Mouse (Mus musculus): ENCODE results near the gene Il23r. TPM values are rescaled to one million over a fixed set of nuclear protein-coding genes. Genes with fewer than 3 reads are reported as not detected.

Il23r gene
- polyA plus RNA-seq (2015; fragmentation: Nextera tagmentation; extraction: Ambion mirVana), result not detected in 2 replicates

GRCm38 (mm10) chr6:67491755-67492154, at the start of gene Il23r:
Gene Il23r (minus strand): TSS chr6:67491855.

GRCm38 (mm10) chr6:67535777-67536054, 44.1 kb upstream of the Il23r start, which contains the start of gene Tacstd2:
Gene Tacstd2 (minus strand): TSS chr6:67535796.

GRCm38 (mm10) chr6:67375982-67376391, 115.7 kb downstream of the Il23r start, which contains the start of gene Il12rb2:
Gene Il12rb2 (minus strand): TSS chr6:67376188.

Other genes starting within 250 kb of the Il23r start
- 0.05 TPM in 1 of 2 replicates, not detected in the other for gene Il12rb2, start 115.7 kb downstream of the Il23r start, polyA plus RNA-seq (2015; fragmentation: Nextera tagmentation; extraction: Ambion mirVana)
- gene Tacstd2, start 43.9 kb upstream of the Il23r start, polyA plus RNA-seq (2015; fragmentation: Nextera tagmentation; extraction: Ambion mirVana), result 2.1 and 2.2 TPM in 2 replicates